Mouse (Mus musculus): ENCODE results near the gene Pgap3.
A peak's percentile ranks its signal among the peaks of the same experiment; 100 is the strongest.

Gene Pgap3

DNA sequence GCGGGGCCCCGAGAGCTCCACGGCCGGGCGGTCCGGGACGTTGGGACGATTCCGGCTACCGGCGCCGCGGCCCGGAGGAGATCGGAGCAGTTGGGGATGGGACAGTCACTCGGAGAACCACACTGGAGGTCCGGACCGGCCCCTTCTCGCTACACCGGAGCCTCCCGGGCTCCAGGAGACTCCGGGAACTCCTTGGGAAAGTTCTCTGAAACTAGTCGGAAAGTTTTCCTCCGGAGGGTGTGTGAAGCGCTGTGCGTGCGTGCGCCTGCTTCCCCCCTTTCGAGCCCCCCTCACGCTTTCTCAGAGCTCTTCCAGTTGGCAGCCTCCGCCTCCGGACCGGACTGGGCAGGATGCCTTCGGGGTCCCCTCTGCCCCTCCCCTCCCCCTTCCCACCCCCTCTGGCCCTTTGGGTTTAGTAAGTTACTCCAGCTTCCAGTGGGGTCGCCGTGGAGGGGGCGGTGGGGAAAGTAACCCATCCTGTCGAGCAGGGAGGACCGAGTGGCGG, 12.6 kb upstream of the Pgap3 start:
- peak in 1 of 2 experiments; percentile 33 for DNase-seq (ENCODE audit: low spot score in 2 of 2)

DNA sequence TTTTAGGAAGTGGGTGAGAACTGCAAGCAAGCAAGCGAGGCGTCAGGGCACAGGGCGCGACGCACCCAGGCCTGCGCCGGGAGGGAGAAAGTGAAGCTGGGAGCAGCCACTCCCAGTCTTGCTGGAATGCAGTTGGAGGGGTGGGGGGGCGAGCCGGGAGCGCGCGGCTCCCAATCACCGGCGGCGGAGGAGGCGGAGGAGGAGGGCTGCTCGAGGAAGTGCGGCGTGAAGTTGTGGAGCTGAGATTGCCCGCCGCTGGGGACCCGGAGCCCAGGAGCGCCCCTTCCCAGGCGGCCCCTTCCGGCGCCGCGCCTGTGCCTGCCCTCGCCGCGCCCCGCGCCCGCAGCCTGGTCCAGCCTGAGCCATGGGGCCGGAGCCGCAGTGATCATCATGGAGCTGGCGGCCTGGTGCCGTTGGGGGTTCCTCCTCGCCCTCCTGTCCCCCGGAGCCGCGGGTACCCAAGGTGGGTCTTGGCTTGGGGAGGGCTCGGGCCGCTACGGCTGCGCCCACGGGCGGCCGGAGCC, 12.0 kb upstream of the Pgap3 start, which contains the start of gene Erbb2:
TSS of gene Erbb2 (plus strand) at position 198 of the 524 bp plus-strand sequence.
- DNase-seq (ENCODE audit: low spot score in 2 of 2) = peak; percentile 66 to 75

DNA sequence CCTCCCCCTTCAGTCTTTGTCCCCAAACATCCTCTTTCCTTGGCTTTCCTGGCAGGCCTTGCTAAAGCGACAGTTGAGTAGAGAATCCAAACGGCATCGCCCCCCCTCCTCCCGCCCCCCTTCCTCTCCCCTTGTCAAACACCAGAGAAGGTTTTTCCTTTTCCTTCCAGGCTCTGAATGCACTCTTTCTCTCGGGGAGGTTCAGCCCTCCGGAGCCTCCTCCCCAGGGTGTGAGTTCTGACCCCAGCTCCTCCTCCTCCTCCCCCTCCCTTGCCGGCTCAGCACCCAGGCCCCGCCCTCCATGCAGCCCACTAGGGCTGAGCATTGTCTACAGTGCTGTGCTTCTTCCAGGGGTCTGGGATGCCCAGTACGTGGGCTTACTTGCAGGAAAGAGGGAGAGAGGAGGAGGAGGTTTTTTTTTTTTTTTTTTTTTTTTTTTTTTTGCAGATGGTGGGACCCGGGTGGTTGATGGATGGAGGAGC, 9.1 kb upstream of the Pgap3 start:
- no peak for DNase-seq (ENCODE audit: low spot score in 2 of 2)

DNA sequence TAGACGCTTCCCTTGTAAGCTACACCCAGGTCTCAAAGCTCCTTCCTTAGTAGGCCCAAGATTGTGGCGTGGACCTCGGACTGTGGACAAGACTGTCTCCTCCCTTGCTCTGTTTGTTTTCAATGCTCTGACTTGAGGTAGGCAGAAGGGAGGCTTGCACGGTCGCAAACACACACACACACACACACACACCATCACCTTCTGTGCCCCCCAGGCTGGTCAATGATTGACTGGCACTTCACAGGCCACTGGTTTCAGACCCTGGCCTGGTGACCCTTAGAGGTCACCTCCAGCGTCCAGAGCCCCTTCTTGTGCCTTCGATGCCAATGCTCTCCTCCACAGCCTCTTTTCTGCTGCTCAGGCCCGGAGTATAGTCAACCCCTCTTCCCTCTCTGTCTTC, 8.6 kb upstream of the Pgap3 start:
- no peak for DNase-seq (ENCODE audit: low spot score in 2 of 2)

DNA sequence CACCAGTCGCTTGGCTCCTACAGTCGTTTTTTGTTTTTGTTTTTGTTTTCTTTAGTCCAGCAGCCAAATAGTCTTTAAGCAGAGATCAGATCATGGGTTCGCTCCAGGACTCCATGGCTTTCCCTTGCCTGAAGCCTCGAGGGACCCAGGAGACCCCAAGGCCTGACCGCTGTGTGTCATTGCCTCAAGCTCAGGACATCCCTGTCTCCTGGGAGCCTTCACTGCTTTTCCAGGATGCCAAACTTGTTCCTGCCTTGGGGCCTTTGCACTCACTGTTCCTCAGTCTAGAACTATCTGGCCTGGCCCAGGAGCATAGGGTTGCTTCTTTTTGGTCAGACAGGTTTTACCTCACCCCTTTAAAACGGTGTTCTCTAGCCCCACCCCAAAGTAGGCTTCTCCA, 6.3 kb upstream of the Pgap3 start:
- no peak for DNase-seq (ENCODE audit: low spot score in 2 of 2)

DNA sequence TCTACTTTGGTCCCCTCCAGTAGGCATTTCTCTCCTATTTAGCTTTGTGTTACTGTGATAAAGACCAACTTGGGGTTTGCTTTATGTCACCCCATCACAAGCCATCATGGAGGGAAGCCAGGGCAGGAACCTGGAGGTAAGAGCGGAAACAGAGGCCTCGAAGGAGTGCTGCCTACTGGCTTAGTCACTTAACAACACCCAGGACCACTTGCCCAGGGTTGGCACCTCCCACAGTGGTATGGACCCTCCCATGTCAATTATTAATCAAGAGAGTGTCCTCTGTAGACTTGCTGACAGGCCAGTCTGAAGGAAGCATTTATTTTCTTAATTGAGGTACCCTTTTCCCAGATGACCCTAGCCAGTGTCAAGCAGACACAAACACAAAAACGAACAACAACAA, 526 bp upstream of the Pgap3 start:
- no peak for DNase-seq (ENCODE audit: low spot score in 2 of 2)

DNA sequence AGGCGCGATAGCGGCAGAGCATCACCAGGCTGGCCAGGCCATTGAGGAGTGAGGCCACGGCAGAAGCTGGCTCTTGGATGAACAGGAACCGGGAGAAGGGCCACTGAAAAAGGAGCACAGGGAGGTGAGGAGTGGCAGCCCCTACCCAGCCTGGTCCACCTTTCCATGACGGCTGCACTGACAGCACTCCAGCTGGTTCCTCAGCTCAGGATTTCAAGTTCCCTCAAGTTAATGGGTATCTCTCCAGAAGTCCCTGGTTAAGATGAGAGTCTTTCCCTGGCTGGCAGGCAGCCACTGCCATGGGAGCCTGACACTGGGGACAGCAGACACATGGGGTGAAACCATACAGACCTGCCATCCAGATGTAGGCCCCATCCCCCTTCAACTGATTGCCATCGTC, 2.3 kb downstream of the Pgap3 start:
- DNase-seq (ENCODE audit: low spot score in 2 of 2) = no peak

DNA sequence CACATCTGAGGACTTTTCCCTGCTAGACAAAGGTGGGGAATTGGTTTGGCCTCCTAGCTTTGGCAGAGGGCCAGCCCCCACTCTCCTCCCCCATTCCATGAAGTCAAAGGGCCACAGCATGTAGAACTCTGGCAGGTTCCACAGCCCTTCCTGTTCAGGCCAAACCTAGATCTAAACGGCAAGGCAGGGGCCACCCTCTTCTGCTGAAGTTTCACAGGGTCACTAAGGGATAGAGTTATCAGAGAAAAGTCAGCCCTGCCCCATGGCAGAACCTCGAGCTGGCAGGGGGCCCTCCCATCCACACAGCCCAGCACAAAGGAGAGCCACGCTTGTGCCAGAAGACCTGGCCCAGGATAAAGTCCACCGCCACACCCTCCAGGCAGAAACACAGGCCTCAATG, 5.2 kb downstream of the Pgap3 start:
- DNase-seq (ENCODE audit: low spot score in 2 of 2) = peak; percentile 74 to 77

DNA sequence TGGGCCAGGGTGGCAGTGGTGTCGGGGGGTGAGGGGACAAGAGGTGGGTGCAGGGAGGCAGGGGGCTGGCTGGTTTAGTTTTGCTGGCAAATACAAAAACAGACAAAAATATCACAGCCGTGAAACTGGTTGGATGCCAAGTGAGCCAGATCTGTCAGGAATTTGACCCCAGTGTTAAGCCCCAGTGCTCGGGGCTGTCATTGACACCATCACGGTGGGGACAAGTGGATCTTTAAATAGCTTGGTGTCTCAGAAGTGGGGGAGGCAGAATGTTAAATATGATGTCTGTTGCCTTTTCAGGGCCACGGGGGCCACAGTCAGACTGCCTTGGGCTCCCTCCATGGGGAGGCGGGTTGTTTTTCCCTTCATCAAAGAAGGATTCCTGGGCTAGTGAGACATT, 6.0 kb downstream of the Pgap3 start:
- DNase-seq (ENCODE audit: low spot score in 2 of 2) = peak; percentile 70 to 72

DNA sequence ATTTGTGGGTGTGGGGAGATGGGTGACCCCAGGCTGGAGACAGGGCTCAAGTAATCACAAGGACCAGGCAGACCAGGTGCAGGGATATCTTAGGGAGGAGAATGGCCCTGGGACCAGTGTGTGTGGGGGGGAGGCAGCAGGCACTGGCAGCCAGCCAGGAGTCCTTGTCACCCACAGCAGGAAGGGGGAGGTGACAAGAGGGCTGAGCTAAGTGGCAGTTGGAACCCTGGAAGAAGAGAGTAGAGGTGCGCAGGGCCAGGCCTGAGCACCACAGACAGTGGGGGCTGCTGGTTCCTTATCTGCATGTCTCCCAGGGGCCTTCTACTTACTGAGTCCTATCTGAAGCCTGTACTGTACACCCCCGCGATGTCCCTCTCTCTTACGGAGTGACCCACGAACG, 7.0 kb downstream of the Pgap3 start:
- DNase-seq (ENCODE audit: low spot score in 2 of 2) = peak in 1 of 2 experiments; percentile 53

DNA sequence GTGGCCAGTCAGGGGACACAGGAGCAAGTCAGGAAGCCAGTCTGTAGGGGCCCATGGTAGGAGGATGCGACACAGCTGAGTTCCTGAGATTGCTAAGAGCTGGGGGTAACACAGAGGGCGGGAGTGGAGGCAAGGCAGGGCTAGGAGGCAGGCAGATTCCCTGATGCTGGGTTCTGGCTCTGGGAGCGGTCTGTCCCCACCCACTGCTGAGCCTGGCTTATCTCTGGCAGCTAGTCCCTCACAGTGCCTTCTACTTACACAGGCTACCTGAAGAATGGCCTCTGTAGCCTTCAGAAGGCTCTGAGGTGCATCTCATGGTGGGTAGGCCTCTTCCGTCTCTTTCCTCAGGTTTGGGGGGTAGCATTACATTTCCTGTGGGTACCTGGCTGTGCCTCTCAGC, 7.6 kb downstream of the Pgap3 start:
- no peak for DNase-seq (ENCODE audit: low spot score in 2 of 2)

DNA sequence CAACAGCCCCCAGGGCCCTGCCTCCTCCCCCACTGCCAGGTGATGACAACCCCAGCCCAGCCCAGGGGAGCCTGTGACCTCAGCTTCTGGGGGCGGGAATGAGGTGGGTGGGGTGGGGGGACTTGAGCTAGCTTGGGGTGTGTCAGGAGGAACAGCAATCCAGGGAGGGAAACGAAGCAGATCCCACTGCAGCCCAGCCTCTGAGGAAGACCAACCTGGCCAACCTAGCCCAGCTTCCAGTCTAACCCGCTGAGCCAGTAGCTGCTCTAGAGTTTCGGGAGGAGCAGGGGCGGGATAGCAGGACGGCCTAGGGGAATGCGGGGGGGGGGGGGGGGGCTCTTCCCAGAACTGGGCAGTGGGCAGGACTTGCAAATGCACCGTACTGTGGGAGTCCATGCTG, 8.3 kb downstream of the Pgap3 start:
- no peak for DNase-seq (ENCODE audit: low spot score in 2 of 2)

DNA sequence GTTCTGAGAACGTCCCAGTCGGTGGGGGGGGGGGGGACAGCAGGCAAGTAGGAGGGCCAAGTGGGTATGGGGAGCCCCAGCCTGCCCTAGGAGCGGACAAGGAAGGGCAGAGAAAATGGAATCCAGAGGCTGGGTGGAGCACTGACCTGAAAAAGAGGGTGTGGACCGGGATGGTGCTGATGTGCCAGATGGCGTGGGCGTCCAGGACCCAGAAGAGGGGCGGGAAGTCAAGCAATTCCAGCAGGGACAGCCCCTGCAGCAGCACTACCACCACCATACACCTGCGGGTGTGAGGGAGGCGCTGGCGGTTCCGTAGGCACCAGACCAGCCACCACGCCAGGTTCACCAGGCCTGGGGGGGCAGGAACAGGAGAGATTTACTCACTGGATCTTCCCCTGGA, 10.1 kb downstream of the Pgap3 start:
- no peak for DNase-seq (ENCODE audit: low spot score in 2 of 2)

DNA sequence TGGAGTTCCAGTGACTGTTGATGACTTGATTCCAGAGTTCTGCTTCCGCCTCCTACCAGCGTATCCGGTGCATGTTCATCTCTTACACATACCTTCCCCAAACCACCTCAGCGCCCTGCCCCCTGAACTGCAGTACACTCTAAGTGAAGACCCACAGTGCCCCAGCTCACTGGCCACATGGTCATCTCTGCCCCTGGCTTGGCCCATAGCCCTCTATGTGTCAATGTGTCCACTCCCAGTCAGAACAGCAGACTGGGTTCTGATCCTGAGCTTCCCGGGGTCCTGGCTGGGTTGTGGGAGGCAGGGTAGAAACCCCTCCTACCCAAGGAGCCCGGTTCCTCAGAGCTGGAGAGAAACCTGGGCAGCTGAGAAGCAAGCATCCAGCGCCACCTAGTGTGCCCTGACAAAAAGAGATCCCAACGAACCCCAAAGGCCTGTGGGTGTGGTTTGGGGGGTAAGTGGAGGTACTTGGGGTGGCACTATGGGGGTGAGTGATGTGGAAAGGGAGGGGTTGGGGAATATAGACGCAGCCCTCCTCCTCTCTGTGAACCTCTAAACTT, 11.0 kb downstream of the Pgap3 start:
- no peak for DNase-seq (ENCODE audit: low spot score in 2 of 2)

DNA sequence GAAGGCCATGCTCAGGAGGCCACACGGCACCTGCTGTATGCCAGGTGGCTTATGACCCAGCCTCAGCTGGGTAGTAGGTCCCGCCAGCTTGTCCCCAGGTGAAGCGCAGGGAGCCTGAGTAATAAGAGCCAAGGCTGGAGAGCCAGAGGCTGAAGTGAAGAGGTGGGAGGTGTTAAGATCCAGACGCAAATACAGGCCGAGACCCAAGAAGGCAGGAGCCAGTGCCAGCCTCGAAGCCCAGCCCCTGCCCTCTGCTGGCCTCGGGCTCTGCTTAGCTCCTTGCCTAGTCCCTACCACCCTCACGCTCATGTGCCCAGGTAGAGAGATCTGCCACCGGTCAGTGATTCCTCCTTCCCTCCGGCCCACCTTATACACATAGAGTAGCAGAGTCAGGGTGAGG, 12.0 kb downstream of the Pgap3 start:
- DNase-seq (ENCODE audit: low spot score in 2 of 2) = no peak

DNA sequence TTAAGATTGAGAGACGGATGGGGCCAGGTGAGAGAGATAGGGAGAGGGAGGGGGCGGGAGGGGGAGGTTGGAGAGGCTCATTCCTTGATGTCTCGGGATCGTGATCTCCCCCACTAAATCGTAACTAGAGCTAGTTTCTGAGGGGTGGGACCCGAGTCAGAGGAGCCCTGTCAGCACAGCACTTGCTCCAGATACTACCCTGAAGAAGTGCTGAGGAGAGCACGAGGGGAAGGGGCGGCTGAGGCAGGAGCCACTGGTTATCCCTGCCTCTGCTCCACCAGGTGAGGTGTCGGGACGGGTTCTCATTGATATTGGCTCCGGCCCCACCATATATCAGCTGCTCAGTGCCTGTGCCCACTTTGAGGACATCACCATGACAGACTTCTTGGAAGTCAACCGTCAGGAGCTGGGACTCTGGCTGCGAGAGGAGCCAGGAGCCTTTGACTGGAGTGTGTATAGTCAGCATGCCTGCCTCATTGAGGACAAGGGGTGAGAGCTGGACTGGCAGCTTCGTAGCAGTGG, 13.2 kb downstream of the Pgap3 start:
- no peak for DNase-seq (ENCODE audit: low spot score in 2 of 2)

DNA sequence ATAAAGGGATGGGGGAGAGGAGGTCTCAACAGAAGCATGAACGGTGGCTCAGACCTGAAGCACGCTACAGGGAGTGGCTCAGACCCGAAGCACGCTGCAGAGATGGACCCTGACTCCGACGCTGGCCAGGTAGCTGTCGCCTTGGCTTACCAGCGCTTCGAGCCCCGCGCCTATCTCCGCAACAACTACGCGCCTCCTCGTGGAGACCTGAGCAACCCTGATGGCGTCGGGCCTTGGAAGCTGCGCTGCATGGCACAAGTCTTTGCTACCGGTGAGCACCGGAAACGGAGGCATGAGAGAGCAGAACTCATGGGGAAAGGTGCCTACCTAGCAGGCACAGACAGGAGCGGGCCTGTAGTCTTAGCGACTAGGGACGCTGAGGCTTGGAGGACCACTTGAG, 13.7 kb downstream of the Pgap3 start:
- no peak for DNase-seq (ENCODE audit: low spot score in 2 of 2)

DNA sequence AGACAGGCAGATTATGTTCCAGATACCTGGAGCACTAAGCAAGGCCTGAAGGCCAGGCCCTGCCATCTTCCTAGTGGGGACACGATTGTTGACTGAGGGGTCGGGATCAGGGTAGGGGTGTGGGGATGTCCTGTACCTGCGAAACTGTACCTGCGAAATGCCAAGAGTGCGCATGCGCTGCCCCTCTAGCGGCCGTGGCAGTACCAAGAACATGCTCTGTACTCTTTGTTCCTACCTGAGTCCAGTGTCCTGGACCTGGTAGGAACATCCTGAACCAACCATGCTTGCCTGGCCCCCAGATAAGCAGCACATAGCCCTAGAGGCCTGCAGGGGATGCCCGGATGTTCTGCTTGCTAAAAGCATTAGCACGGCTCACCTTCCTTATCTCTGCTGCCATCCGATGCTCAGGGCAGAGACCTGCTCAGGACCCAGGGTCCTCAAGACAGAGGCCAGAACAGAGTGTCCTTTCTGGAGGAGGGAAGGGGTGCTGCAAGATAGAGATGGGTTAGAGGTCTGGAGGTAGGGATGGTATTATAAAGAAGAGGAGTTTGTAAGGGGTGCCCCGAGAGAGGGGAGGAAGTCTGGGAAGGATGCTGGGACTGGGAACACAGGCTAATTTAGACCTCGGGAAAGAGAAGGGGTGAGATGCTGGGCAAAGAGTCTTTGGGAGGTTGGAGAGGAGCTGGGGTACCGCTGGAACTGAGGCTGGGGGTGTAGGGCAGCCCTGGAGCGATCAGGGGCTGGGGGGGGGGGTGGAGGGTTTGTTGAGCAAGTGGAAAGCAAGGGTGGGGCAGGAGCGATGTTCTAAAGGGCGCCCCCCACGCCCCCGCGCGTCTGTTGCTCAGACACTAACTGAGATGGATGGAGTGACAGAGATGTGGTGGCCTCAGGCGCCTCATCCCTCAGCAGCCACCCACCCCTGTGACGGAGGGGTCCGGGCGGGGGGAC, 14.4 kb downstream of the Pgap3 start, which contains the start of gene Pnmt:
TSS of gene Pnmt (plus strand) at position 813 of the 948 bp plus-strand sequence.
- peak; percentile 61 to 66 for DNase-seq (ENCODE audit: low spot score in 2 of 2)

DNA sequence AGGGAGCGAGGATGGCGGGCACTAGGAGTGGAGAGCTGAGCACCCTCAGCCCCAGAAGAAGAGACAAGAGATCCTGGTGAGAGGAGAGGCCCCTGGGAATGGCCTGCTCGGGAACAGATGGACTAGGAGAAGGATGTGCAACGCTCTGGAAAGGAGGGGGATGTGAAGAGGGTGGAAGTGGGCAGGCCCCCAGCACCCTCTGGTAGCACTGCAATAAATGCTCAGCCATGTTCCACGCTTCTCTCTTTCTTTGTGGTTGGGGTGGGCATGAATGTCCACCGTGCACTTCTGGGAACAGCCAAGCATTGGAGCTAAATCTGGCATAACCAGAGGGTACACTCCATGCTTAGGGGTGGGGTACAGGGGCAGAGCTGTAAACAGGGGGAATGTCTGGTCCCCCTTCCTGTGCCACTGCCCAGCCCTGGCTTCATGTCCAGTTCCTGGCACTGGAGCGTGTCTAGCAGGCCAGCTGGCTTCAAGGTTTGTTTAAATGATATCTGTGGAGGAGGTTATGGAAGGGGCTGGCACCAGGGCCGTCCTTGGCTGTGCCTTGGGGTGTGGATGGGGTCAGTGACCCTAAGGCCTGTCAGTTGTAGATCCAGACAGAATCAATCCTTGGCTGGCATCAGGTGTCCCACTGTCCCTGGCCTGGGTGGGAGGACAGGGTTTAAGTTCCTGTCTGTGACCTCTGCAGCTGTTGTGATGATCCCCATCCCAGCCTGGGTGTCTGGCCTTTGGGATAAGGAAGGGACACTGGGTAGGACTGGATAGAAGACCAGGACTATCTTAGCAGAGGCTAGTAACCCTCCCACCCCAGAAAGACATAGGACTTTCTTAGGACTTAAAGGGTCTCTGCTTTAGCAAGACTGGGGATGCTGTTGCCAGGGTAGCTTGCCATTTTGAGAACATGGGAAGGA, 15.3 kb downstream of the Pgap3 start:
- DNase-seq (ENCODE audit: low spot score in 2 of 2) = peak; percentile 62 to 72

DNA sequence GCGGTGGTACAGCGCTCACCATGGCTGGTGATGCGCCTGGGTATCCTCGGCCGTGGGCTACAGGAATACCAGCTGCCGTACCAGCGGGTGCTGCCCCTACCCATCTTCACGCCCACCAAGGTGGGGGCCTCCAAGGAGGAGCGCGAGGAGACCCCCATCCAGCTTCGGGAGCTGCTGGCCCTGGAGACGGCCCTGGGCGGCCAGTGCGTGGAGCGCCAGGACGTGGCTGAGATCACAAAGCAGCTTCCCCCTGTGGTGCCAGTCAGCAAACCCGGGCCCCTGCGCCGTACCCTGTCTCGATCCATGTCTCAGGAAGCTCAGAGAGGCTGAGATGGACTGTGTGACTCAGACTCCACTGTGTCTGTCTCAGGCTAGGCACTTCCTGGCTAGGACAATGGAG, 16.1 kb downstream of the Pgap3 start:
- no peak for DNase-seq (ENCODE audit: low spot score in 2 of 2)
